Mouse (Mus musculus) R1 (cell line): Measurements from ENCODE around the gene Plxnb3.

Experiments used
- DNase-seq: peaks from one replicate; pipeline ENCODE4 v3.0.0-alpha.2; 2018; ENCODE audit warnings: low read depth, low spot score

Plxnb3 gene

DNA sequence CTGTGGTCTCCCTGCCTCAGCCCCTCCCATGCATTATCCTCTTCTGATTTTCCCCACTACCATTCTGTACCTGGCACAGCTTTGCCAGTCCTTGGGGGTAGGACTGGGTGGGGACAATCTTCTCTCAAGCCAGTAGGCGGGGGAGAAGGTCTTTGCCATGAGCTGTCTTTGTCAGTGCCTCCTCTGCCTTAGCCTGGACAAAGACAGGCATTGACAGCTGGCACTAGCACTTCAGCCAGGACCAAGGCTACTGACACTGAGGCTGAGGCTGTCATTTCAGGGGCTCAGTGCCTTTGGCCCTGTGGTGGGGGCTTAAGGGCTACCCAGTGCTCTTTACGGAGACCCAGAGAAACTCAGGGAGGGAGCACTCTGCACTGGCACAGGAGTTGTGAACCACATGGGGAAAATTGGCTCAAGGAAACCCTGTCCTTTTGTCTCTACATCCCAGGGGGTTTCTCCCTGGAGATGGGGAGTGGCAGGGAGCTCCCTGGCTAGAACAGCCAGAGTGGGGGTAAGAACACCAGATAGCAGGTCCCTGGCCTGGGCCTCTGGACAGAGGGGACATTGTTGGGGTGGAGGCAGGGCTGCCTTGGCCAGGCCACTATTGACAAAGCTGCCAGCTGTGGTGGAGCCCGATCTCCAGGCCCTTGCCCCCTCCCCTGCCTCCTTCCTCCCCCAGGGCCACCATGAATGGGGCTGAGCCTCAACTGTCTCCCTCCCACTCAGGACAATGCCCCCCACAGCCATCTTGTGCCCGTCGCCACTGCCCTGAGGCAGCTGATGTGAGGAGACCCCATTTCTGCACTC lies at the start of gene Plxnb3:
Gene Plxnb3, plus strand, starts transcription at position 757 of the 807 bp plus-strand sequence.
- no peak for DNase-seq

DNA sequence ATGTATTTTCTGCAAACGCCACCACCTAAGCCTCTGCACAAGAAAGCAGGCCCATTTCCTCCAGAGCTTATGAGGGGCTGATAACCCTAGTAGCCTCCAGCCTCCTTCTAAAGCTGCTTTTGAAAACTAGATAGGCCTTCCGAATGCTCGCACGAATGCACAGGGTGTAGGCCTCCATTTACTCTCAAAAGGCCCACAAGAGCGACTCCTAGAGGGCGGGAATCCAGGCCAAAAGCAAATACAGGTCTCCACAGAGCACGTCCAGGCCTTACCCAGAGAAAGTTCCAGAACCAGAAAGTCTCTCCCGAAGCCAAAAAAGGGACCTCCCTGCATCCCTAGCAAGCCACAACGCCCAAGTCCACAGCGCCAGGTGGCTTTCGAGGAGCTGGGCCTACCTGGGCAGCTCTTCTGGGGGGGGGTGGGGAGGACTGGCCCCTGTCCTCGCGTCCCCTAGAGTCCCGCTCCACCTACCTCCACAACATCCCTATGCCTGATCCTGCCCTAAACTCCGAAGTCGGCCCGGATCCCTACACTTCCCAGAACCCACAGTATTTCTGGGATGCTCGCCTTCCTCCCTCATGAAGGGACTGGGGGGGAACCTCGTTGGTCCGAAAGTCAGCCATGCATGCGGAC lies 41.3 kb upstream of the Plxnb3 start:
- DNase-seq = peak; percentile 65

DNA sequence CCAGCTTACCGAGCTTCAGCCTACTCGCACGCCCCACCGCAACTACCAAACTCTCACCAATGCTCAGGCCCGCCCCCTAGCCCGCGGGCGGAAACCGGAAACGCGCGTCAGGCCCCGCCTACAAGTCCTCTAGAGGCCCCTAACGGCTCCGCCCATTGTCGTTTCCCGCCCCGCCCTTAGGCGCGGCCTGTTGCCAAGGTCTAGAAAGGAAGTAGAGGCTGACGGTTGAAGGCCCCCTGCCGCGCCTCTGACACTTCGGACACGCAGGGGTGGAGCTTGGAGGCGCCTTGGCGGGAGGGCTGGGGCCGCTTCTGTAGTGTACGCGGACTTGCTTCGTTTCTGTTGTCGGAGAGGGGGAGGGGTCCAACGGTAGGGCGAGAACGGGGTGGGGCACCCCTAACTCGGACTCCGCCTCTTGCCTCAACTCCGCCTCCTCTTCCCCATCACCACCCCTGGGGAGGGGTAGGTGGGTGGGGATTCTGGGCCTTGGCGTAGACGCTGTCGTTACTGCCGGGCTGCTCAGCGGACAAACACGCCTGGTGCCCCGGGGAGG lies 40.7 kb upstream of the Plxnb3 start, which contains the start of the genes Bcap31 and Abcd1:
Gene Bcap31, minus strand, starts transcription at position 67 of the 553 bp plus-strand sequence.
Gene Abcd1, plus strand, starts transcription at position 489 of the 553 bp plus-strand sequence.
- peak; percentile 99 for DNase-seq

DNA sequence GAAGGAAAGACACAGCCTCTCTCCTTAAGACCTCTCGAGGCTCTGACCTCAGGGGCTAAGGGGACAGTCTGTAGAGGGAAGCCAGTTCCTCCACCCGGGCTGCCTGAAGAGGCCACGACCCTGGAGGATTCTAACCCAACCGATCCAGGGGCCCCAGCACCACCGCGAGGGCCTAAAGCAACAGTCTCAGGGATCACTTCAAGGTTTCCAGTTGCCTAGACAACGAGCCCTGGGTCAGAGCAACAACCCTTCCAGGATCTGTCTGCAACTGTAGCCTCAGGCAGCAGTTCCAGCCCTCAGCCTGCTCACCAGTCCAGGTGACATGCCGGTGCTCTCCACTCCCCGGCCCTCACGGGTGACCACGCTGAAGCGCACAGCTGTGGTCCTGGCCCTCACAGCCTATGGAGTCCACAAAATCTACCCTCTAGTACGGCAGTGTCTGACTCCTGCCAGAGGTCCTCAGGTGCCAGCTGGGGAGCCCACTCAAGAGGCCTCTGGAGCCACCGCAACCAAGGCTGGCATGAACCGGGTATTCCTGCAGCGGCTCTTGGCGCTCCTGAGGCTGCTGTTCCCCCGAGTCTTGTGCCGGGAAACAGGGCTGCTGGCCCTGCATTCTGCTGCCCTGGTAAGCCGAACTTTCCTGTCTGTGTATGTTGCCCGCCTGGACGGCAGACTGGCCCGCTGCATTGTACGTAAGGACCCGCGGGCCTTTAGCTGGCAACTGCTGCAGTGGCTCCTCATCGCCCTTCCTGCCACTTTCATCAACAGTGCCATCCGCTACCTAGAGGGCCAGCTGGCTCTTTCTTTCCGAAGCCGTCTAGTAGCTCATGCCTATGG lies 40.0 kb upstream of the Plxnb3 start:
- peak; percentile 85 for DNase-seq

DNA sequence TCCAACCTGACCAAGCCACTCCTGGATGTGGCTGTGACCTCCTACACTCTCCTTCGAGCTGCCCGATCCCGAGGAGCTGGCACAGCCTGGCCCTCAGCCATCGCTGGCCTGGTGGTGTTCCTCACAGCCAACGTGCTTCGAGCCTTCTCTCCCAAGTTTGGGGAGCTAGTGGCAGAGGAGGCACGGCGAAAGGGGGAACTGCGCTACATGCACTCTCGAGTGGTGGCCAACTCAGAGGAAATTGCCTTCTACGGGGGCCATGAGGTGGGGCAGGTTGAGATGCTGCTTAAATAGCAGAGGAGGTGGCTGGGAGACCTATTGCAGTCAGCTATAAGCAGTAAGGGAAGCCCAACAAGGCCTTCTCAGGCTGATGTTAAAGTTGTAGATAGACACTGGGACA lies 39.2 kb upstream of the Plxnb3 start:
- no peak for DNase-seq

DNA sequence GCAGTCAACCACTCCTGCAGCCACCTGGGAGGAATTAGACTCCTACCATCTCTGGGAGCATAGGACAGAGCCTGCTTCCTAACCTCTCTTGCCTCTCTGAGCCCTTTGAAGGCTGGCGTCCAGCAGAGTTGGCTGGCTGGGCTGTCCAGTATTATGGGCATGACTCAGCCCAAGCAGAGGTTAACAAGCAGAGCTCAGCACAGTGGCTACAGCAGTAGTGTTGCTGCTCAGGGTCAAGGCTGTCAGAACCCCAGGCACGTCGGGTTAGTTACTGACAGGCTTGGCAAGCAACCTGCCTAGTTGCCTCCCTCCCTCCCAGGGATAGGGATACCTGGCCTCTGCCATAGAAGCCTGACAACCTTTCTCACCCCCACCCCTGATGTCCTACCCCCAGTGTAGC lies 38.6 kb upstream of the Plxnb3 start:
- no peak for DNase-seq

DNA sequence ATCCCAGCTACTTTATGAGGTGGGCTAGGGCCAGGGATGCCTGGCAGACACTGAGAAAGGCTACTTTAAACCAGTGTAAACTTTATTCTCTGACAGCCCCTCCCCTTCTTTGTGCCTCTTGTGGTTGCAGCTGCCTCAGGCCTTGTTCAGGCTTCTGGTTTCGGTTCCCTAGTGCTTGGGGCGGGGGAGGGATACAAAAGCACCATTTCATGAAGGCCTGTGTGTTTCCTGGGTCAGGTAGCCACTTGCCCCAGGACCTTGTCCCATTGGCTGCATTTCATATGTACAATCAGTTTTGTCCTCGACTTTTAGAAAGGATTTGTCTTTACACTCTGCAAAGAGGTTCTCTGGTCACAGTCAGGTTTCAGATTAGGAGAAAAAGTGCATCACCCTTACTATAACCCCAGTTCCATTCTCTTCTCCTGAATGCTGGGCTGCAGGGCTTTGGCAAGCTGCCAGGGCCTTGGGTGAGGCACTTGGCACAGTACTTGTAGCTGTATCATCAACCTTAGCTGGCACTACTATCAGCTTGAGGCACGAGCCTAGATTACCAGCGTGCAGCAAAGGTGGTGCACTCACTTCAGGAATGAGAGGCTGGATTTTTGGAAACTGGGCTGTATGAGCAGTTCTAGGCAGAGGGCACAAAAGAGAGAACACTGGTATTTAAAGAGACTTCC lies 38.1 kb upstream of the Plxnb3 start:
- DNase-seq = no peak

DNA sequence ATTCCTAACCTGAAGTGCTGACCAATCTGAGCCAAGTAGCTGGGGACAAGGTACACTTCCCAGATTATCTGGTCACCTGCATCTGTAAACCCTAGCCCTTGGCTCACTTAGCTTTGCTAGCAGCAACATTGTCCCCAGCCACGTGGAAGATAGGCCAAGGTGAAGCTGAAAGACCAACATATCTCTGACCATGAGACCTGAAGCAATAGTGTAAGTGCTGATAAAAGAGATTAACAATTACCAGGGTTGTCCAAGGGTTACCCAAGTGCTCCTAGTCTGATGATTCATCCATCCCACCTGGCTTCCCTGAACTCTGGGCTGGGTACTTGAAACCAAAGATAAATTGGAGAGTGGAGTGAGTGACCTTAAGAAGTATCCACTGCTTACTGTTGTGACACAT lies 26.0 kb upstream of the Plxnb3 start:
- no peak for DNase-seq

DNA sequence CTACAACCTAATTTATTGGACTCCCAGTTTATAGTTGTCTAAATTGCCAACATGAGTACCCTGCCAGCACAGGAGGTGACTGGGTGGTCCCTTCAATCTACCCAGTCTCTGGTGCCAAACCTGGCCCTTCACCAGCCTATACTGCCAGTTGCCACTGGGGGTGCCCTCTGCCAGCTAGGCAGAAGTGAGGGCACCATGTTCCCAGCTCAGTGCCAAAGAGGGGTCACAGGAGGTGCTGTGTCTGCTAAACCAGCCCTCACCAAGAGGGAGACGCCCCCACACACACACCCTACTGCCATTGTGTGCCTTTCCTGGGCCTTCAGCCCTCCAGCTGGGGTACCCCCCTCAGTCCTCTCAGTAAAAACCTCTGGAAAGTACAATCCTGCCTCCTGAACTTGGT lies 18.7 kb upstream of the Plxnb3 start:
- DNase-seq = peak; percentile 55

DNA sequence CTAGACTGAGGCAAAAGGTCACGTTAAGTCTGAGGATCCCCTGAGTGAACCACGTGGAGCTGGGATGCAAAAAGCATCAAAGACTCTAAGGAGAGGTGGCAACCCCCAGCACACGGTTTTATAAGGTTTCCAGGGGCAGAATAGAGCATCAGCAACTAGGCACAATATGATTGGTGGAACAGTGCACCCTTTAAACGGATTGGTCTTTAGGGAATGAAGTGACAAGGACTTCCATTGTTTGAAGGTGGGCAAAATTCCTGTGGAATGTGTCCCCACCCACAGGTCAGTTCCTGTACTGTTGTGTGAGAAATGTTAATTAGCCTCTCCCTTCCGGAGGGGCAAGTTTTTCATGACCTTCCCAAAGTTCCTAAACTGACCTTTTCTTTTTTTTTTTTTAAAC lies 17.7 kb upstream of the Plxnb3 start:
- peak; percentile 96 for DNase-seq

DNA sequence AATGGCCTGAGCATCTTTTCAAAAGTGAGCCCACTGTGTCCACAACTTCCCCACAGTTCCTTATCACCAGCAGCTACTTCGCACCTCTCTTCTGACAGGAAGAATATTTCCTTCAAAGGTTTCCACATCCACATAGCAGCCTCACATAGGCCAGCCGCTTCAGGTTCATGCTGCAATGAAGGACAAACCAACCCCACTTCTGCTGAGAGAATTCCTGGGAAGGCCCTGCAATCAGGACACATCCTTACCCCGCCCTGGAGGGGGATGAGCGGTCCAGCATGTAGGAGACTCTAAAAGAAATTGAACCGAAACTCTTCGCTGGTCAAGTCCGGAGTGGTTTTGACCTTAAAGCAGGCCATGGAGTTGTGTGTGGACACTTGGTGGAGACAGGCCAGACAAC lies 17.0 kb upstream of the Plxnb3 start:
- peak; percentile 81 for DNase-seq

DNA sequence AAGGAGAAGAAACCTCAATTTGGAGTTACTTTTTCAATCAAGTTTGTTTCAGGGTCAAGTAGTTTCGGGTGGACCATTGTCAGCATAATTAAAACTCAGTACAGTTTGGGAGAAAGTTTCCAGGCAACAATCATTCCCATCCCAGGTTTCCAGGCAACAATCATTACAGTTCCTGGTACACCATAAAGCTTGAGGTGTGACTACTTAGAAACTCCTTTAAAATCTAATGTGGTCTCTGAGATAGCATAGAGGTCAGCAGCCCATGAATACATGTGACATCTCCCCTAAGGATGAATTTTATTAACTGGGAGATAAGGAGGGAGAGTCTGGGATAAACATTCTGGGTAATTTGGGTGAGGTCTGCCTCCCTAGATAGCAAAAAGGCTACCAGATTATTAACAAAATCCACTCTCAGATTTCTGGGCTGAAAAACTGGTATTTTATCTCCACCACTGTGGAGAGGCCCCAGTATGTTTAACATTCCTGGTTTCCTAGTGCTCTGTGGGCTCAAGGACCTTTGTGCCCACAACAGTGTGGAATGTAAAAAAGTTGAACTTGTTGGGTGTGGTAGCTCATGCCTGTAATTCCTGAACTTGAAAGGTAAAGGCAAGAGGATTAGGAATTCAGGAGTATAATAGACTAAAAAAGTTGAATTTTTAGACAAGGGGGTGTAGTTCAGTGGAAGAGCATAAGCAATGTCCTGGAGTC lies 12.0 kb upstream of the Plxnb3 start:
- DNase-seq = peak; percentile 81

DNA sequence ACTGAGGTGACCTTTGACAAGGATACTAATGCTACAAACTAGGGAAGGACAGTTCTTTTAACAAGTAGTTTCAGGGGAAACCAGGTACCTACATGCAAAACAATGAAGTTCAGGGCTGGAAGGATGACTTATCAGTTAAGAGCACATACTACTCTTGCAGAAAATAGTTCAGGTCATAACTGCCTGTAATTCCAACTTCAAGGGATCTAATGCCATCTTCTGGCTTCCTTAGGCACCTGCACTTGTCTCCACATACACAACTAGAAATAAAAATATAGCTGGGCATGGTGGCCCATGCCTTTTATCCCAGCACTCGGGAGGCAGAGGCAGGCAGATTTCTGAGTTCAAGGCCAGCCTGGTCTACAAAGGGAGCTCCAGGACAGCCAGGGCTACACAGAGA lies 7.9 kb upstream of the Plxnb3 start:
- peak; percentile 40 for DNase-seq

DNA sequence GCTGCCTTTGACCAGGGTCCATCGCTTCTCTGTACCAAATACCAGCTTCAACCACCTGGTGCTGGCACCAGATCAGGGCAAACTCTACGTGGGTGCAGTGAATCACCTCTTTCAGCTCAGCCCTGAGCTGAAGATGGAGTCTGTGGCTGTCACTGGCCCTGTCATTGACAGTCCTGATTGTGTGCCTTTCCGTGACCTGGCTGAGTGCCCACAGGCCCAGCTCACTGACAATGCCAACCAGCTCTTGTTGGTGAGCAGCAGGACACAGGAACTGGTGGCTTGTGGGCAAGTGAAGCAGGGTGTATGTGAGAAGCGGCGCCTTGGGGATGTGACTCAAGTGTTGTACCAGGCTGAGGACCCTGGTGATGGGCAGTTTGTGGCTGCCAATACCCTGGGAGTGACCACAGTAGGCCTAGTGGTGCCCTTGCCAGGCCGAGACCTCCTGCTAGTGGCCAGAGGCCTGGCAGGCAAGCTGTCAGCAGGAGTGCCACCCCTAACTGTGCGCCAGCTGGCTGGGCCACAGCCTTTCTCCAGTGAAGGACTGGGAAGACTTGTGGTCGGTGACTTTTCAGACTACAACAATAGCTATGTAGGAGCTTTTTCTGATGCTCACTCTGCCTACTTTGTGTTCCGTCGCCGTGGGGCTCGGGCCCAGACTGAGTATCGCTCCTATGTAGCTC lies 1.9 kb downstream of the Plxnb3 start:
- no peak for DNase-seq

DNA sequence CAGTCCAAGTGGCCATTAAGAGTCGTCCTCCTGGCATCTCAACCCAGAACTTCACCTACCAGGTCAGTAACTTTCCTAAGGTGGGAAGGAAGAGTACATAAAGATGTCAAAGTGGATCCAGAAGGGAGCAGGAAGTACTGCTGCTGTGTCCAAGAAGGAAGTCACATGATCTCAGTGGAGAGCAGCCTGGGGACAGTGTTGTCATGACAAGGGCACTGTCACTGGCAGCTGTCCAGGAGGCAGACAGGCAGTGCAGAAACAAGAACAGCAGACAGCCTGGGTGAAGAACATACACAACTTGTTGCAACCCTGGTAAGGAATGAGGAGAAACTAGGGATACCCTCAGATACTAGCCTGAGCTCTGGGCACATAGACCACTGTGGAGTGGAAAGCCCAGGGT lies 8.4 kb downstream of the Plxnb3 start:
- no peak for DNase-seq

DNA sequence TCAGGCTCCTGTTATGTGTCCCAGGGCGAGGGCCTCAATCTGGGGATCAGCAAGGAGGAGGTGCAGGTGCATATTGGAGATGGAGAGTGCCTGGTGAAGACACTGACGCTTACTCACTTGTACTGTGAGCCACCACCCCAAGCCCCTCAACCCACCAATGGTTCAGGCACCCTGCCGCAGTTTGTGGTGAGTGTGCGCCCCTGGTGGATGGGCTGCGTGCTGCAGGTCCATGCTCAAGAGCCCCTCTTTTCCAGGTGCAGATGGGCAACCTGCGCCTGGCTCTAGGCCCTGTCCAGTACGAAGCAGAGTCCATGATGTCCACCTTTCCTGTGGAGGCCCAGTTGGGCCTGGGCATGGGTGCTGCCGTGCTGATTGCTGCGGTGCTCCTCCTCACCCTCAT lies 10.4 kb downstream of the Plxnb3 start:
- DNase-seq = peak; percentile 38

DNA sequence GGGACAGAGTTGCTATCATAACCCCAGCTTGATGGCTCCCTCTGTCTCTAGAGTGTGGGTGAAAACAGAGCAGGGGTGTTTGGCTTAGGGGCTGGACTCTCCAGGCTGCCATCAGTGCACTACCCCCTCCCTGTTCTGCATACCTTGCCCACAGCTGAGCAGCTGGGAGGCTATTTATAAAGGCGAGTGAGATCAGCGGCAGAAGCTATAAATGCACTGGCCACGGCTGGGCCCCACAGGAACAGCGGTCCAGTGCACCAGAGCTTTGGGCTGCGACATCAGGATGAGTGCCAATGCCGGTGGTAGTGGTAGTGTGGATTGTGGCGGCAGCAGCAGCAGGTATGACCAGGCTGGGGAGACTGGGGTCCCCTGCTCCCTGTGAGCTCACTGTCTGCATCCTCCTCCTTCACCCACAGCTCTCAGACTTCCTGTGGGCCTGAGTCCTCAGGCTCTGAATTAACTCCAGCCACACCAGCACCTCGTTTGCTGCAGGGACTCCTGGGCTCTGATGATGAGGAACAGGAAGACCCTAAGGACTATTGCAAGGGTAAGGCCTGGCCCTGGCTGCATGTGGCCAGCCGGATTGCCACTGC lies 17.4 kb downstream of the Plxnb3 start, which contains the start of gene Srpk3:
Gene Srpk3, plus strand, starts transcription at position 238 of the 593 bp plus-strand sequence.
- no peak for DNase-seq

DNA sequence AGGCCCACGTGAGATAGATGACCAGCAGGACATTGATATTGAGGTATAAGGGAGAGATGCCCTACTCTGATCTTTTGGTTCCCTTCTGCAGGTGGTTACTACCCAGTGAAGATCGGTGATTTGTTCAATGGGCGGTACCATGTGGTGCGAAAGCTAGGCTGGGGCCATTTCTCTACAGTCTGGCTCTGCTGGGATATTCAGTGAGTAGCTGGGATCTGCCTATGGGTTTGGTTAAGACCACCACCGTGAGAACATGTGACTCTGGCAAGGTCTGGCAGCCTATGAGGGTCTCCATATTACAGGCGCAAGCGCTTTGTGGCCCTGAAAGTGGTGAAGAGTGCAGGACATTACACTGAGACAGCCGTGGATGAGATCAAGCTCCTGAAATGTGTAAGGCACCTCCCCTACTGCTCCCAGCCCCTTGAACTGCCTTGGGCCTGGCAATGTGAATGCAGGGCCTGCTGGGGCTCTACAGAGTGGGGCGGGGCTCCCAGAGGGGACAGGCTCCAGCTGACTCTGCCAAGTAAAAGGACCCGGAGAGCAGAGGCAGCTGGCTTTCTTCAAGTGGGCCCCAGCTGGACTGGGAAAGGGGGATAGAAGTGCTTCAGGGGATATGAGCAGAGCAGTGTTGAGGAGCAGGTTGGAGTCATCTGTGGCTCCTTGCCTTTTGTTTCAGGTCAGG lies 18.1 kb downstream of the Plxnb3 start:
- peak; percentile 40 for DNase-seq

DNA sequence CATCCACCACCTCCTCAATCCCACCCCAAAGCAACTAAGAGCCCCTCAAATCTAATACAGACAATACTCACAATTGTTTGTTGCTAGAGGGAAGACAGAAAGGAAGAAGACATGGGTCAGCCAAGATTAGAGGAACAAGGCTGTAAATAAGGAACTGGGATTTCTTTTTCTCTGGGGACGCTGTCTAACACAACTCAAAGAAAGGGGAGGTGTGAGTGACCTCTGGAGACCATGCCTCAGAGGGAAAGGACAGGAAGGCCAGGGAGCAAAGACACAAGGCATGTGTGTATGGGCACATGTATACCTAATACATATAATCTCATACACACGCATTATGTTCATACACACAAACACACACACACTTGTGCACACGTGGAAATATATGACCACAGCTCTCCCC lies 25.3 kb downstream of the Plxnb3 start:
- no peak for DNase-seq
